Mouse (Mus musculus) stomach, embryonic 15.5 days (tissue): ENCODE results near the gene H13. TPM values are rescaled to one million over a fixed set of nuclear protein-coding genes. Genes with fewer than 3 reads are reported as not detected.

ENCODE experiments used
- ATAC-seq: fragments of 200-750 bp; cut with Nextera tagmentation; 2 replicates; pipeline ENCODE4 v1.8.0; 2017; ENCODE audit warnings: low read depth, moderate number of reproducible peaks, moderate TSS enrichment; ENCODE audit not compliant: insufficient read depth, low FRiP score
- H3K27ac ChIP-seq: fragments of 300-500 bp; sonication (generic); 2 replicates; pipeline ENCODE4 v1.5.1; 2015; ENCODE audit warnings: mild to moderate bottlenecking, inconsistent platforms
- H3K27me3 ChIP-seq: fragments of 300-500 bp; sonication (generic); replicated peaks from 2 replicates; pipeline ENCODE4 v1.6.1; 2015; ENCODE audit warnings: inconsistent platforms
- H3K36me3 ChIP-seq: fragments of 300-500 bp; sonication (generic); 2 replicates; pipeline ENCODE4 v1.6.1; 2015; ENCODE audit warnings: inconsistent platforms
- H3K4me1 ChIP-seq: fragments of 300-500 bp; sonication (generic); 2 replicates; pipeline ENCODE4 v1.6.1; 2015; ENCODE audit warnings: inconsistent platforms
- H3K4me2 ChIP-seq: fragments of 300-500 bp; sonication (generic); 2 replicates; pipeline ENCODE4 v1.6.1; 2015; ENCODE audit warnings: mild to moderate bottlenecking, inconsistent platforms
- H3K4me3 ChIP-seq: fragments of 300-500 bp; sonication (generic); replicated peaks from 2 replicates; pipeline ENCODE4 v1.5.1; 2015; ENCODE audit warnings: inconsistent platforms
- H3K9ac ChIP-seq: fragments of 300-500 bp; sonication (generic); 2 replicates; pipeline ENCODE4 v1.6.1; 2015; ENCODE audit warnings: inconsistent platforms
- H3K9me3 ChIP-seq: fragments of 300-500 bp; sonication (generic); 2 replicates; pipeline ENCODE4 v1.6.1; 2016; ENCODE audit warnings: inconsistent platforms
- WGBS: fragments of 180-500 bp; shearing (Covaris S2); methylation state at CpG from one replicate; pipeline ENCODE4 v1.1.7; 2015; 5-methylcytosine and 5-hydroxymethylcytosine counted together
- polyA plus RNA-seq: library from polyadenylated mRNA; unstranded; fragments of >200 nt; fragmentation: Nextera tagmentation; extraction: Ambion mirVana; gene quantifications from 2 replicates; pipeline ENCODE4 v1.2.1, GENCODE M21; 2015

Gene H13
- polyA plus RNA-seq, 1 experiment from 2014 or later = 122 TPM

DNA sequence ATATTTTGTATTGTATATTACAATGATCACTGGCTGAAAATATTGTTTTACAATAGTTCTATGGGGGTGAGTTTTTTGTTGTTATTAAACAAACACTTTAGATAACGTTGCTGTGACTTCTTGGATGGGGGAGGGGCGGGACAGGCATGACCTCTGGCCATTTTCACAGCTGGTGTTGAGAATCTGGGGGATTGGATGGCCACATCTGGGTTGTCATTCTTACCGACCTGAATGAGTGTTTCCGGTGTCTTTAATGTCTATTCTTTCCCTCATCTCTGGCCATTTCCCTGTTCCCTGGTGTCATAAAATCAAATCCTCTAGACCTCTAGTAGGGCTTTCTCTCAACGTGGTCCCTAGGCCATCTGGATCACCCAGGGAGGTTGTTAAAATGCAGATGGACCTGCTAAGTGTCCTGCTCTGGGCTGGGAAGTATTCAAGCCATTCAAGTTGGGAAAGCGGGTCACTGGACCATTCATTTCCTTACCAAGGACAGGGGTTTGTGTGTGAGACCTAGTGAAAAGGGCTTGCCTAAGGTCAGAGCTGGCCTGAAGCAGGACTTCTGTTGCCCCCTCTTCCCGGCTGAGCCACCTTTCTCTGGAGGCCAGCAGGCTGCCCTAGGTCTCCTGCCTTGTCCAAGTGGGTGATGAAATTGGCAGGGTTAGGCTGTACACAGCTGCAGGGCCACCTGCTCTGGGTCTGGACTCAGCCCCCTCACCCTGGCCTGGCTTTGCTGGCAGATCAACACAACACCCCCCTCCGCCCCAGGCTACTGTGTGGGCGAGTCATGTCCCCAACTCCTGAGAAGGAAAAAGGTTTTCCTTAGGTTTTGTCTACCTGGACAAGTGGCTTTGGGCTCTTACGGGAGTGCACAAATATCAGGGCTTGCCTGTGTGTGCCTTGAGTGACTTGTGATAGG, 68.3 kb downstream of the H13 start:
- Histone ChIP-seq H3K27me3 (no peaks in the 10 kb centered on the region), H3K9me3 (no peaks in the 10 kb centered on the region), H3K9ac (peak overlapping the region; percentile 82), H3K36me3 (no peaks in the 10 kb centered on the region), H3K4me2 (peak overlapping the region; percentile 85), H3K4me3 (peak overlapping the region; percentile 75), H3K27ac (peak overlapping the region; percentile 91), H3K4me1 (peaks cover 56% of the 10 kb centered on the region)
- WGBS = 14% methylated on average over 10 of the region's 10 CpGs
- ATAC-seq = no peak

DNA sequence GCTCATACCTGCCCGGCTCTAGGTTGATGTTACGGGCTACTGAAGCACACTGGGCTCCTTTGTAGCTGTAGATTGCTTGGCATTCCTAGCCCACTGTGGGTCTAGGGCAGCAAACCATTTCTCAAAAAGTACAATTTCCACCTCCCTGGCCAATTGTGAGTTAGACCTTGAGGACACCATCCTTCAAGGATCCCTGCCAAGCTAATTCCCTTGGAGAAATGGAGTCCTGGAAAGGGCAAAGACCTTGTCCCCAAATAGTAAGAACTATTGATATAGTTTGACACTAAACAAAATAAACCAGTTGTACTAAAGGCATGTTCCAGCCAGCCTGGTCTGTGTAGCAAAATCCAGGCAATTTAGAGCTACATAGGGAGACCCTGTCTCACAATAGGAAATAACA, 69.1 kb downstream of the H13 start:
- Histone ChIP-seq H3K4me3 (peak overlapping the region; percentile 75), H3K27ac (peak overlapping the region; percentile 91), H3K9me3 (no peaks in the 10 kb centered on the region), H3K27me3 (no peaks in the 10 kb centered on the region), H3K9ac (peak overlapping the region; percentile 82; the same call in 1 of the 2 replicates), H3K36me3 (no peaks in the 10 kb centered on the region), H3K4me1 (peaks cover 54% of the 10 kb centered on the region), H3K4me2 (peak overlapping the region; percentile 85)
- 49% methylated on average over 2 of the region's 2 CpGs for WGBS
- no peak for ATAC-seq

DNA sequence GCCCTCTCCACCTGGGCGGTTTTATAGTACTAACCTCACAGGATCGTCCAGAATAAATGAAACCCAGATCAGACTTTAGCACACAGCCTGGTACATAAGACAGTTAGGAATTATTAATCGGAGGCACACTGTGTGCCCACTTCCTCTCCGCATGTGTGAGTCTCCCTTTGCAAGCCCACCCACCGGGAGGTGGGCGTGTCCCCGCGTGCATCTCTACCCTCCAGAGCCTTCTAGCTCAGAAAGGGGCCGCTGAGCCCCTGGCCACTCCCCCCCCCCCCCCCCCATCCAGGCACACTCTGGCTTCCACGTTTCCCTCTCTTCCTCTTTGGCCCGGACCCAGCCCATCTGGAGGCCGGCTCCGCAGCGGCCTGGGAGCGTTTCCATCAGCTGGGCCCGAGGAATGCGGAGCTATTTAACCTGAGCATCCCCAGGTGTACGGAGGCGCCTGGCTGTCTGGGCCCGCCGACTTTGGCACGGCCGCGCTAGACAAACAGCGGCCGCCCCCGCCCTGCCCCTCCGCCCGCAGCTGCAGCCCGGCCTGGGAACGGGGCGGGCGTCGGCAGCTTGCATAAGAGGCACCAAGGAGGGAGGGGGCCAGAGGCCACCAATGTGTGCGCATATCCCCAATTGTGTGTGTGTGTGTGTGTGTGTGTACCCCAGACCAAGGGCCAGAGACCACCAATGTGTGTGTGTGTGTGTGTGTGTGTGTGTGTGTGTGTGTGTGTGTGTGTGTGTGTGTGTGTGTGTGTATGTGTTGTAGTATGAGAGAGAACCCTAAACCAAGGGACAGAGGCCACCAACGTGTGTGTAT, 70.0 kb downstream of the H13 start:
- no peaks in the 10 kb centered on the region for H3K9me3 ChIP-seq
- peak overlapping the region; percentile 85 for H3K4me2 ChIP-seq
- no peak overlapping the region for H3K9ac ChIP-seq
- peak overlapping the region; percentile 75 for H3K4me3 ChIP-seq
- no peaks in the 10 kb centered on the region for H3K36me3 ChIP-seq
- peaks cover 47% of the 10 kb centered on the region for H3K4me1 ChIP-seq
- H3K27me3 ChIP-seq = no peaks in the 10 kb centered on the region
- peak; percentile 68 for ATAC-seq
- peak overlapping the region; percentile 91 for H3K27ac ChIP-seq
- under 1% methylated on average over 34 of the region's 36 CpGs for WGBS

DNA sequence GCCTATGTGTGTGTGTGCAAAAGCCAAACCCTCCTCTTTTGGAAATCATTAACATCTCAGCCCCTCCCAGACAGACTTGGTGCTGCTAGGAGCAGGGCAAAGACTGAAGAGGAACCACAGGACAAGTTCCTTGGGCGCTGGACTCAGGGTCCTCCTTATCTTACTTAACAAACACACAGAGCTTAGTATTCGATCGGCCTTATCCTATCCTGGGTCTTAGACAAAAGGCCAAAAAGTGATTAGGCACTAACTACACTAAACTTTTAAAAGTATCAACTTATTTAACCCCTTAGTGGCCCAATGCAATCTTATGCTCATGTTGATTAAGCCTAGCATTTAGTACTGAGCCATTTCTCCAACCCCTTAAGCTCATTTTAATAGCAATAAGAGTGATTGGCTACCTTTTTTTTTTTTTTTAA, 70.6 kb downstream of the H13 start:
- WGBS = 7% methylated on average over 3 of the region's 3 CpGs
- H3K4me2 ChIP-seq = peak overlapping the region; percentile 85
- H3K4me3 ChIP-seq = peak overlapping the region; percentile 75; the same call in 1 of the 2 replicates
- peak overlapping the region; percentile 91 for H3K27ac ChIP-seq
- ATAC-seq = peak; percentile 59
- no peak overlapping the region for H3K9ac ChIP-seq
- H3K4me1 ChIP-seq = peaks cover 41% of the 10 kb centered on the region
- no peaks in the 10 kb centered on the region for H3K9me3 ChIP-seq
- no peaks in the 10 kb centered on the region for H3K36me3 ChIP-seq
- H3K27me3 ChIP-seq = no peaks in the 10 kb centered on the region

- Histone ChIP-seq H3K27ac (peak overlapping the region; percentile 91), H3K4me3 (no peak overlapping the region), H3K27me3 (no peaks in the 10 kb centered on the region), H3K36me3 (no peaks in the 10 kb centered on the region), H3K4me2 (no peak overlapping the region), H3K4me1 (peaks cover 41% of the 10 kb centered on the region), H3K9me3 (no peaks in the 10 kb centered on the region), H3K9ac (no peak overlapping the region)
- ATAC-seq = no peak
- WGBS = 63% methylated on average over 5 of the region's 5 CpGs
Measured at GRCm38 (mm10) chr2:152740490-152740889, 71.2 kb downstream of the H13 start.

GRCm38 (mm10) chr2:152741153-152742041, 72.1 kb downstream of the H13 start:
- Histone ChIP-seq H3K27me3 (no peaks in the 10 kb centered on the region), H3K9me3 (no peaks in the 10 kb centered on the region), H3K9ac (no peak overlapping the region), H3K27ac (peak overlapping the region; percentile 91), H3K36me3 (no peaks in the 10 kb centered on the region), H3K4me2 (peak overlapping the region; percentile 42), H3K4me1 (peaks cover 41% of the 10 kb centered on the region), H3K4me3 (0 out of 2 replicates have a peak overlapping the region, but pooled peaks have one; percentile 5)
- WGBS = 24% methylated on average over 14 of the region's 14 CpGs
- ATAC-seq = peak; percentile 43

DNA sequence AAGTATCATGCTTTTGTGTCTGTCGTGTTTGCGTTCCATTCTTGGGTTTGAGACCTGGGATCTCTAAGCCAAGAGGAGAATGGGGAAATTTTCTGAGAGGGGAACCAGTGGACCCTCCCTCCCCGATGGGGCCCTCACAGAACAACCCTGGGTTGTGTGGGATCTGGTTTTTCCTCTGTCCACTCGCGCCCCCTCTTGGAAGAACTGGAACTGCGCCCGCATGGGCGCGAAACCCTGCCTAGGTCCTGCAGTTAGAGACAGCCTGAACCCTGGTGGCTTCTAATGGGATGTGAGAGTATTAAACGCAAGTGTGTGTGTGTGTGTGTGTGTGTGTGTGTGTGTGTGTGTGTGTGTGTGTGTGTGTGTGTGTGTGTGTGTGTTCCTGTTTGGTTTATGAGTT, 73.2 kb downstream of the H13 start:
- H3K4me1 ChIP-seq = peaks cover 40% of the 10 kb centered on the region
- no peak overlapping the region for H3K9ac ChIP-seq
- peak overlapping the region; percentile 91 for H3K27ac ChIP-seq
- H3K4me2 ChIP-seq = peak overlapping the region; percentile 42
- no peak overlapping the region for H3K4me3 ChIP-seq
- ATAC-seq = no peak
- 31% methylated on average over 10 of the region's 10 CpGs for WGBS
- H3K9me3 ChIP-seq = no peaks in the 10 kb centered on the region
- no peaks in the 10 kb centered on the region for H3K36me3 ChIP-seq
- H3K27me3 ChIP-seq = no peaks in the 10 kb centered on the region

GRCm38 (mm10) chr2:152753944-152754711, 84.9 kb downstream of the H13 start, which contains the start of gene Cox4i2:
Gene Cox4i2 (plus strand): TSS chr2:152754173.
- Histone ChIP-seq H3K4me3 (peak within 1 kb of the TSS; percentile 23), H3K9me3 (no peaks in the 10 kb centered on the region), H3K27me3 (no peaks in the 10 kb centered on the region), H3K27ac (no peak within 1 kb of the TSS), H3K9ac (no peak within 1 kb of the TSS), H3K4me1 (peaks cover 14% of the 10 kb centered on the region; the same call in 1 of the 2 replicates), H3K36me3 (no peaks in the 10 kb centered on the region), H3K4me2 (peak within 1 kb of the TSS; percentile 53)
- WGBS = 5% methylated on average over 30 of the region's 30 CpGs
- peak; percentile 25; the same call in 1 of the 2 replicates for ATAC-seq

DNA sequence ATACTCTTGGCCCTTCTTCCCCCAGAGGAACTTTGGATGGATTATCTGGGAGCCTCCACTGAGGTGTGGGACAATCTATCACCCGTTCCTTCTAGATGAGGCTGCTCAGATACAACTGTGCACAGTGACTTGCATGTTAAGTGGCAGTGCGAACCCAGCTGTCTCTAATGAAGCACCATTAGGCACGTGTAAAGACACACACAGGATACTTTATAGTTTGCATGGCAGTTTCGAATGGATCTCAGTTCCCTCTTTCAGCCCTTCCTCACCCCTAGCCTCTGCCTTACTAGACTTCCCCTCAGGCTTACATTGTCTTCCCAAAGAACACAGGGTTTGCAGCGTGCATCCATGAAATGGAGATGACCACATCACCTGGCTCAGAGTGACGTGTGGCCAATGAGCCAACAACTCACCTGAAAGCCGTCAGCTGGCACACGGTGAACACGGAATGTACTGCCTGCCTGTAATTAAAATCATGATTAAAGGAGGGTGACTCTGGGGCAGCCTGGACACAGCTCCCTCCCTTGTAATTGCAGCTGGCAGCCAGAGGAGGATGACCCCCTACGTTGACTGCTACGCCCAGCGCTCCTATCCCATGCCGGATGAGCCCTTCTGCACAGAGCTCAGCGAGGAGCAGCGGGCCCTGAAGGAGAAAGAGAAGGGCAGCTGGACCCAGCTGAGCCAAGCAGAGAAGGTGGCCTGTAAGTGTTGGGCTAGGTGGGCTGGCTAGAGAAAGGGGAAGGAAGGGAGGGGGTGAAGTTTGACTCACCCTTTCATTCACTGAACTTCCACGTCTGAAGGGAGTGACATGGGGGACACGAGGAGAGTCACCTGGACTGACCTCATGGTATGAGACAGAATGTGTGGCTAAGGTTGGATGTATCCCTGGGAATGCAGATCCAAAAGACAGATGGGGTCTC, 87.5 kb downstream of the H13 start:
- ATAC-seq = no peak
- Histone ChIP-seq H3K36me3 (no peaks in the 10 kb centered on the region), H3K4me1 (peaks cover 16% of the 10 kb centered on the region; the same call in 1 of the 2 replicates), H3K9ac (no peak overlapping the region), H3K27ac (no peak overlapping the region), H3K27me3 (no peaks in the 10 kb centered on the region), H3K4me2 (no peak overlapping the region), H3K4me3 (no peak overlapping the region), H3K9me3 (no peaks in the 10 kb centered on the region)
- WGBS = 73% methylated on average over 17 of the region's 17 CpGs

DNA sequence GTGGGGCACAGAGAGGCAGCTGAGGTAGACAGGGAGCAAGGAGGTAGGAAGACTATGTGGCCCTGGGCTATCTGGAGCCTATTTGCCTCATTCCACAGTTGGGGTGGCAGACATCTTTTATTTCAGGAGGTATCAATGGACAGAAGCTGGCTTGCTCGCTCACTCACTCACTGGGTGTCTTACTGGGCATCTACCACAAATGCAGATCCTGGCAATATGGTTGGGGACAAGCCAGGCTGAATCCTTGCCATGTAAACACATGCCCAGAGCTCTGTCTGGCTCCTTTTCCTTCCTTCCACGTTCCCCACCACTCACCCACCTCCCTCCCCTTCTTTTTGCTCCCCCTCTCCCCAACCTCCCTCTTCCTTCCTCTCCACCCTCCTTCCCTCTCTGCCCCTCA, 88.2 kb downstream of the H13 start:
- Histone ChIP-seq H3K27ac (no peak overlapping the region), H3K27me3 (no peaks in the 10 kb centered on the region), H3K4me3 (no peak overlapping the region), H3K36me3 (no peaks in the 10 kb centered on the region), H3K4me1 (peaks cover 16% of the 10 kb centered on the region; the same call in 1 of the 2 replicates), H3K9ac (no peak overlapping the region), H3K9me3 (no peaks in the 10 kb centered on the region), H3K4me2 (no peak overlapping the region)
- 62% methylated on average over 2 of the region's 2 CpGs for WGBS
- no peak for ATAC-seq
